Mouse (Mus musculus) brain, embryonic 14.5 days (tissue): ENCODE results near the gene Eid3.

Experiments used
- CTCF ChIP-seq: fragments of 200-500 bp; IDR thresholded peaks from 2 replicates; pipeline ENCODE4 v1.5.1; 2012; ENCODE audit warnings: inconsistent platforms, mild to moderate bottlenecking, moderate library complexity, borderline replicate concordance; ENCODE audit not compliant: insufficient read depth, insufficient read length; ENCODE audit errors: extremely low read depth
- POLR2A ChIP-seq: fragments of 200-500 bp; IDR thresholded peaks from 2 replicates; pipeline ENCODE4 v1.6.1; 2012; ENCODE audit warnings: mild to moderate bottlenecking, inconsistent platforms, borderline replicate concordance; ENCODE audit not compliant: poor library complexity, insufficient read depth, insufficient read length, severe bottlenecking; ENCODE audit errors: extremely low read depth

DNA sequence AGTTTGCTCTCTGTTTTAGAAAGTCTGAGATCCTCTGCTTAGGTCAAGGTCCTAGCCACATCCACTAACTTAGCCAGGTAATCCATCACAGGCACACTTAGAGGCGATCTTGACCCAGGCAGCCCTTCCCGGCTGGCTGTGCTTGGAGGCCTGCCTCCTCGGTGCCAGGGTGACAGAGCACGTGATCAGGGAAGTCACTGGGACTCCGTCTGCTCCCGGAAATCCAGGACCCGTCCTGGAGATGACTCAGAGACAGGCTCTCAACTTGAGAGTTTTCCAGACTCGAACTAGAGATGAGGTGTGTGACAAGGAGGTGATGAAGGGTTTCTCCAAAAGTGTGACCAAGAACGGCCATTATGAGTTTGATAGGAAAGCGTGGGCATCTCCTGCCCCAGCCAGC, 41.9 kb upstream of the Eid3 start:
- TF ChIP-seq POLR2A (no peak), CTCF (no peak)
